Mouse (Mus musculus): Measurements from ENCODE around the gene Cntnap2. TPM values are rescaled to one million over a fixed set of nuclear protein-coding genes. Genes with fewer than 3 reads are reported as not detected.

The Cntnap2 gene
- polyA plus RNA-seq, 1 experiment from 2014 or later, result 5.7 TPM

DNA sequence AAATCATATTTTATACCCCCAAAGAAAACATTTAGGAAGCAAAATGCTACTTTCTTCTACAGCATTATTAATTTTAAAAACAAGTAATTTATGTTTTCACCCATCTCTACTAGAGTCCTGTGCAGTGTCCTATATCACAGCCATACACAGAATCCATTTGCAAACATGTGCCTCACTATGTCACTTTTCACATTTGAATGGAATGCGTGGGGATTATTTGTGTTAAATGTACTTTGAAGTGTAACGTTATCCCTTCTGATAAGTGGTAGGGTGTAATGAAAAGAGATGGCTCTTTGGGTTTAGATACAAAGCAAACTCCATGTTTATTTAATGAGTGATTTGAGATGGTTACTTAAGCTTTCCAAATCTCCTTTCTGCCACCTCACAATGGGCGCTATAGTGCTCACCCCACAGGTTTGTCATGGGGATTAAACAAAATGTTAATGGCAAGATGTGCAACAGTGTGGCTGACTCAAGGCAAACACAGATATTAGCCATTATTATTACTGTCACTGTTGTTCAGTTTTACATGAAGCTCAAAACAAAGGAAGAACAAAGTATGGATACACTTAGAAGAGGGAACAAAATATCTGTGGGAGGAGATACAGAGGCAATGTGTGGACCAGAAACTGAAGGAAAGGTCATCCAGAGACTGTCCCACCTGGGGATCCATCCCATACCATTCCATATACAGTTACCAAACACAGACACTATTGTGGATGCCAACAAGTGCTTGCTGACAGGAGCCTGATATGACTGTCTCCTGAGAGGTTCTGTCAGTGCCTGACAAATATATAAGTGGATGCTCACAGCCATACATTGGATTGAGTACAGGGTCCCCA is 886.2 kb downstream of the Cntnap2 start:
- ATAC-seq (ENCODE audit: insufficient number of reproducible peaks, insufficient read depth, low FRiP score, low TSS enrichment), result no peak
- Histone ChIP-seq H3K27me3 (no peaks in the 10 kb centered on the region), H3K9ac (no peak overlapping the region), H3K4me1 (no peaks in the 10 kb centered on the region), H3K9me3 (no peaks in the 10 kb centered on the region), H3K4me2 (replicated peaks) (no peak overlapping the region), H3K4me3 (no peak overlapping the region), H3K36me3 (no peaks in the 10 kb centered on the region), H3K27ac (no peak overlapping the region)
- WGBS, result 76% methylated on average over 3 of the region's 3 CpGs

DNA sequence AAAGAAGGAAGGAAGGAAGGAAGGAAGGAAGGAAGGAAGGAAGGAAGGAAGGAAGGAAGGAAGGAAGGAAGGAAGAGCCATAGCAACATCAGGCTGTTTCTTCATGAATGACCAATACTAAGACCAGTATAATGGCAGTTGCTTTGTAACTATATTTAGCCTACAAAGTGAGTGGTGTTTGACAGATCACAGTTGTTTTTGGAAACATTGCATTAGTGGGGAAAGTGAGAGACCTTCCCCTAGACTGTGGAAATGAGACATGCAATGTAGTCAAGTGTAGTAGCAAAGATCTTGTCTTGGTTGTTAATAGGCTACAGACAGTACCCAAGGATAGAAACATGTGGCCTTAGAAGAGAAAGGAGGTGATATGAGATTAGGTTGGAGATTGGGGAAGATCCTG is 895.6 kb downstream of the Cntnap2 start:
- Histone ChIP-seq H3K27ac (no peak overlapping the region), H3K9me3 (no peaks in the 10 kb centered on the region), H3K4me1 (no peaks in the 10 kb centered on the region), H3K9ac (no peak overlapping the region), H3K36me3 (no peaks in the 10 kb centered on the region), H3K4me2 (replicated peaks) (no peak overlapping the region), H3K27me3 (no peaks in the 10 kb centered on the region), H3K4me3 (no peak overlapping the region)
- no peak for ATAC-seq (ENCODE audit: insufficient number of reproducible peaks, insufficient read depth, low FRiP score, low TSS enrichment)

DNA sequence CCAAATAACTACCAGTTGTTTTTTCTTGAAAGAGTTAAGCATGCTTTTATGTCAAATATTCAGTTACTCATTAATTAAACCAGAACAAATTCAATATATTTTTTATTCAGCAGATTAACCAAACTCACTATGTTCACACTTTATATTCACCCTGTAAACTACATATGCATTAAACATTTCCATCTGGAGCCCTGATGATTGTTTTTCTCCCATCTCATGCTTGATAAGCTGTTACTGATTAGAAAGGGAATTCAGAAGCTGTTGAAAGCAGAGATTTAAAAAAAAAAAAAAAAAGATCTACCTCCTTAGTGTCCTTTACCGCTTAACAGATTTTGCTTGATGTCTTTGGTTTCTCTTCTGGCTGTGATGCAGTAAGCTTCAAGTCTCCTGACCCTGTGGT is 905.3 kb downstream of the Cntnap2 start:
- no peak overlapping the region for H3K4me2 ChIP-seq (replicated peaks)
- 63% methylated on average over 1 of the region's 1 CpGs for WGBS
- no peaks in the 10 kb centered on the region for H3K9me3 ChIP-seq
- no peak for ATAC-seq (ENCODE audit: insufficient number of reproducible peaks, insufficient read depth, low FRiP score, low TSS enrichment)
- no peaks in the 10 kb centered on the region for H3K27me3 ChIP-seq
- no peaks in the 10 kb centered on the region for H3K4me1 ChIP-seq
- H3K4me3 ChIP-seq, result no peak overlapping the region
- H3K27ac ChIP-seq, result no peak overlapping the region
- no peaks in the 10 kb centered on the region for H3K36me3 ChIP-seq
- no peak overlapping the region for H3K9ac ChIP-seq

DNA sequence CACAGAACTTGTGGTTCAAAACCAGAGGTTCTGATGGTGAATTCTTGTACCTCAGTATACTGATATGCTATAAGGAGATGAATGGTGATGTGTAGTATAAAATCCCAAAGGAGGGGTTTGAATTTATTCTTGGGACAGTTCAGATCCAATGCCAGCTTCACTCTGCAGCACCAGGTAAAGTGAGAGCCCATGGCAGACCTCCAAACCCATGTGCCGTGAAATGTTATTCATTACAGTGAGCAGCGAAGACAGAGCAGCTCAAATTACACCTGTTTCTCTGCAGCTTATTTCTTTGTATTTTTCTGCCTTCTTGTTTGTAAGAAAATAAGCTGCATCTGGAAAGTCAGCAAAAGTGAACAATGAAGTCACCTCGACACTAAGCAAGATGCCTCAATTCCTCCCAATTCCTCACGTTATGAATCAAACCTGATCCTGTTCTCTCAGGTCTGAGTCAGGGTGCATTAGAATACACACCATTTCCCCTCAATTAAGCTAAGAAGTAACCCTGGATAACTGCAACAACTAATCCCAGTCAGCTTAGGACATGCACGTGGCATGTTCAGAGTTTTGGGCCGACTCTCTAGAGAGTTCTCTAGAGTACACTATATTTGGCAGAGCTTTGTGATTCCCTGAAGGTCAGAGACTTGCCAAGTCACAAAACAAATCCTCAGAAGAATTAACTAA is 915.5 kb downstream of the Cntnap2 start:
- no peaks in the 10 kb centered on the region for H3K36me3 ChIP-seq
- no peak overlapping the region for H3K4me2 ChIP-seq (replicated peaks)
- H3K27me3 ChIP-seq, result no peaks in the 10 kb centered on the region
- ATAC-seq (ENCODE audit: insufficient number of reproducible peaks, insufficient read depth, low FRiP score, low TSS enrichment), result peak; percentile 28; the same call in 1 of the 2 replicates
- no peaks in the 10 kb centered on the region for H3K9me3 ChIP-seq
- 35% methylated on average over 6 of the region's 6 CpGs for WGBS
- H3K4me1 ChIP-seq, result peaks cover 3% of the 10 kb centered on the region; the same call in 1 of the 2 replicates
- no peak overlapping the region for H3K4me3 ChIP-seq
- H3K27ac ChIP-seq, result no peak overlapping the region
- H3K9ac ChIP-seq, result no peak overlapping the region

DNA sequence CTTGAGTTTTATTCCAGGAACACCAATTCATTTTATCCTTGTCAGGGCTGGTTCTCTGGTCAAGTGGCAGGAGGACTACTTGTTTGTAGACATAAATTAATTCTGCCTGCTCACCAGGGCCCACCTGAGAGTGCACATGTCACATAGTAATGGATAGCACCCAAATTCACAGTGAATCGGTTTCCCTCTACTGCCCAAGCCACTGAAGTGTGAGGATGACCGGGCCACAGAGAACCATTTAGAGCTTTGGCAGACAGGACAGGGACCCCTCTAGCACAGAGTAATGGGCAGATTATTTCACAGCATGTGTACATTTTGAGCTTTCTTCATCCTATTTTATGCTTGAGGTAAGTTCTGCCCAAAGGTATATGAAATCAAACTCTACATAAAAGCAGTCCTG is 920.0 kb downstream of the Cntnap2 start:
- Histone ChIP-seq H3K4me1 (peaks cover 3% of the 10 kb centered on the region; the same call in 1 of the 2 replicates), H3K36me3 (no peaks in the 10 kb centered on the region), H3K9me3 (no peaks in the 10 kb centered on the region), H3K4me3 (no peak overlapping the region), H3K9ac (no peak overlapping the region), H3K27me3 (no peaks in the 10 kb centered on the region), H3K4me2 (replicated peaks) (no peak overlapping the region), H3K27ac (no peak overlapping the region)
- WGBS, result 90% methylated on average over 2 of the region's 2 CpGs
- no peak for ATAC-seq (ENCODE audit: insufficient number of reproducible peaks, insufficient read depth, low FRiP score, low TSS enrichment)

DNA sequence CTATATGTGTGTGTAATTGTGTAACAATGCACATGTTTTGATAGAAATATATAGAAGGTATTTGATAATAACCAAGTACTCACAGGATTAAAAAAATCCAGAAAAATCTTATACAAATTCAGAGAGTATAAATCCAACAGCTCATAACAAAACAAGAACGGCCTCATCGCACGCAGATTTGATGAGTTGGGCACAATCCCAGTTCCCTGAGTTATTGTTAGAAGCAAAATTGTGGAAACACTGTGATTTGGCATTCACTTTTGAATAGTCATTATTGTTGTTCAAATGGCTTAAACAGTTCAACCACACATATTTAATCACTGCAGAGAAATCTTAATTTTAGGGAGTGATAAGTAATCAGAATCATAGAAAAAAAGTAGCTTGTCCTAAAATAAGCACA is 928.9 kb downstream of the Cntnap2 start:
- Histone ChIP-seq H3K27ac (no peak overlapping the region), H3K9ac (no peak overlapping the region), H3K4me2 (replicated peaks) (no peak overlapping the region), H3K9me3 (no peaks in the 10 kb centered on the region), H3K4me1 (no peaks in the 10 kb centered on the region), H3K36me3 (no peaks in the 10 kb centered on the region), H3K27me3 (no peaks in the 10 kb centered on the region), H3K4me3 (no peak overlapping the region)
- no peak for ATAC-seq (ENCODE audit: insufficient number of reproducible peaks, insufficient read depth, low FRiP score, low TSS enrichment)
- 90% methylated on average over 3 of the region's 3 CpGs for WGBS

DNA sequence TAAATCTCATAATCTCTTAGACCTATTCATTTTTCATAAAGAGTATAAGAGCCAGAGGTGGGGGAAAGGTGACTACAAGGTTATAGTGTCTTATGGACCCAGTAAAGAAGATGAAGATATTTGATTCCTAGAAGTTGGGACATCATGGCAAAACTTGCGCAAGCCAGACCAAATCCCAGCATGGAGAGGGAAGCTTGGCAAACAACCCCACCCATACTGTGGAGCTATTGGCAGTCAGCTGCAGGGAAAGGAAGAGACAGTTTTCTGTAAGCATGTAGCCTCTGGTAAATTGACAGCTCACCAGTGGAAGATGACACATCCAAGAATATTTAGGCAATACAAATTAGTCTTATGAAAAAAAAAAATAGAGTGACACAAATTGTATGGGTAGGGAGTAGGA is 931.9 kb downstream of the Cntnap2 start:
- H3K4me2 ChIP-seq (replicated peaks), result no peak overlapping the region
- no peak for ATAC-seq (ENCODE audit: insufficient number of reproducible peaks, insufficient read depth, low FRiP score, low TSS enrichment)
- 95% methylated on average over 1 of the region's 1 CpGs for WGBS
- no peak overlapping the region for H3K27ac ChIP-seq
- no peaks in the 10 kb centered on the region for H3K27me3 ChIP-seq
- H3K9ac ChIP-seq, result no peak overlapping the region
- no peaks in the 10 kb centered on the region for H3K4me1 ChIP-seq
- H3K9me3 ChIP-seq, result no peaks in the 10 kb centered on the region
- H3K36me3 ChIP-seq, result no peaks in the 10 kb centered on the region
- no peak overlapping the region for H3K4me3 ChIP-seq

DNA sequence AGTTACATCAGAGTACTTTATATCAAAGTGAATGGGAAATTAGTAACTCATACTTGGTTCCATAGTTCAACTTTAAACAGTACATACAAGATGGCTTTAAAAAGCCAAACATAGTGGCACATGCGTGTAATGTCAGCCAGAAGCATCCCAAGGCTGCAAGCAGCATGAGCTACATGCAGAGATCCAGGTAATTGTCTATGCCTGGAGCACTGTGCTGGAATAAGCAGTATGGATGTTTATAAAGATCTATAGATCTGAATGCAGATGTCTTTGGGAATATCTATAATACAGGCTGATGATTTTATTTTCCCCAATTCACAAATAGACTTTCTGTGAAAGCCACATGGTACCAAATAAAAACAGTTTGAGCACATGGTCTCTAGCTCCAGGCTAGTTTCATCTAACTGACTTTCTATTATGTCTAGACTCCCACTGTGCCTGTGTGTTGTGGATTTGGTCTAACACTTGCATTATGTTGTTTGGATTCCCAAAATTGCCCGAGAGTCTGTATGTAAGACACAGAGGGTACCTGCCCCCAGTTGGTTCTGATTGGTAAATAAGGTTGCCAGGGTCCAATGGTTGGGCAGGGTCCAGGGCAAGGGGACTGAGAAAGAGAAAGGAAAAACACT is 963.5 kb downstream of the Cntnap2 start:
- WGBS, result 84% methylated on average over 2 of the region's 2 CpGs
- Histone ChIP-seq H3K4me1 (no peaks in the 10 kb centered on the region), H3K4me2 (replicated peaks) (no peak overlapping the region), H3K4me3 (no peak overlapping the region), H3K36me3 (no peaks in the 10 kb centered on the region), H3K9ac (no peak overlapping the region), H3K9me3 (no peaks in the 10 kb centered on the region), H3K27ac (no peak overlapping the region), H3K27me3 (no peaks in the 10 kb centered on the region)
- no peak for ATAC-seq (ENCODE audit: insufficient number of reproducible peaks, insufficient read depth, low FRiP score, low TSS enrichment)

DNA sequence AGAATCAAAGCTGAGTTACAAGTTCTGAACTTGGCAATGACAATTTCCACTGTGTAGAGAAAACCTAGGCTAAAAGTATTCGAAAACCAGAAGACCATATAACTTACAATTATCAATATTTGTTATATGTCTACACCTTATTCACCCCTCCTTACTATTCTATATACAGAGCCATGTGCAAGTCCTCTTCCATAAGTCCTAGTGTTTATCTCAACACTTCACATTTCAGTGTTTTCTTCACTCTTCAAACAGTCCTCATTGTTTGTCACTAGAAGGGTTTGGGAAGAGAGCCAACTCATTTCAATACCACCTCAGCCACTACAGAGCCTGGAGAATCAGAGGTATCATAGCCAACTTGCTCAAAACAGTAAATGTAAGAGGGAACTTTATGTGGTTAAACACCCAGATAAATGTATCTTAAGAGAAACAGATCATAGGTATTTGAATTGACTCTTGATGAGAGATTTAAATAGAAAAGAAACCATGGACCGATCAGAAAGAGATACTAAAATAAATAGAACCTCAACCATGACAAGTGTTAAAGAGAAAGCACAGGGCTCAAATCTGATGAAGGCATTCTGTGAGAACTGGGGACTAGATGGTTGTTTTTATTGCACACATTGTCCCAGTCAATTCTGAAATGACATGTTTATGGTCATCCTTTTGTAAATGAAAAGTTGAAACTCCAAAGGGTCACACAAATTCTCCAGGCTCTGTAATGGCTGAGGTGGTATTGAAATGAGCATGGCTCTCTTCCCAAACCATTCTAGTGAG is 972.9 kb downstream of the Cntnap2 start:
- Histone ChIP-seq H3K9me3 (no peaks in the 10 kb centered on the region), H3K4me1 (no peaks in the 10 kb centered on the region), H3K27ac (no peak overlapping the region), H3K4me3 (no peak overlapping the region), H3K36me3 (no peaks in the 10 kb centered on the region), H3K9ac (no peak overlapping the region), H3K27me3 (no peaks in the 10 kb centered on the region), H3K4me2 (replicated peaks) (no peak overlapping the region)
- ATAC-seq (ENCODE audit: insufficient number of reproducible peaks, insufficient read depth, low FRiP score, low TSS enrichment), result no peak
- 78% methylated on average over 2 of the region's 2 CpGs for WGBS

DNA sequence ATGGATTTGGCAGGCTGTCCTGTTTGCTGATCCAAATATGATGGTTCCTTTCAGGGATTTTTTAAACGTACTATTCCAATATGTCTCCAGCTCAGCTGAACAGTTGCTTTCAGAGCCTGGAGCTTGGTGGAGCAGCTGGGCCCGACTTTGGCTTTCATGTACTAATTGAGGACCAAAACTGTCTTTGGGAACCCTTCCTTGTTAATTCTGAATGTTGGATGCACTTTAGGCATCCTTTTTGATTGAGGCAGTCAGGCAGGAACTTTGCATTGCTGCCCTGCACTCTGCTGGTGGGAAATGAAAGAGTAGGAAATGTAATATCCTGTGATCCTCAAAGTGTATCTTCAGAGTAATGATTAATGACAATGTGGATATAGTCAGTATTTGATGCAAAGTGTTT is 974.0 kb downstream of the Cntnap2 start:
- Histone ChIP-seq H3K9ac (no peak overlapping the region), H3K36me3 (no peaks in the 10 kb centered on the region), H3K9me3 (no peaks in the 10 kb centered on the region), H3K4me2 (replicated peaks) (no peak overlapping the region), H3K4me3 (no peak overlapping the region), H3K4me1 (no peaks in the 10 kb centered on the region), H3K27me3 (no peaks in the 10 kb centered on the region), H3K27ac (no peak overlapping the region)
- 71% methylated on average over 2 of the region's 2 CpGs for WGBS
- ATAC-seq (ENCODE audit: insufficient number of reproducible peaks, insufficient read depth, low FRiP score, low TSS enrichment), result no peak

DNA sequence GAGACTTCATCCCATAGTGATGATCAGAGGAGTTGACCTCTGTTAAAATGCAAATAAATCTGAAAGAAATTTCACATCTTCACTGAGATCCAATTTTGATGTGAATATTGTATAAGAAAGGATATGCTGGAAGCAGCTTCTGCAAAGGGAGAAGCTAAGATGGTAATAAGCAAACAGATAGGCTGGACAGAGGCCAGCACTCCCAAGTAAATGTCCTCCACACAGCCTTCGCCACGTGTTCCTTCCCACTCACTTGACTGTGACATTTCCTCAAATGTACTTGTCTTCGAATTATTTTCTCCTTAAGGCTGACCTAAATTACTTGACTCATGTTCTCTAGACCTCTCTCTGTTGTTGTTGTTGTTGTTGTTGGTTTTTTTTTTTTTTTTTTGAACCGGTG is 981.5 kb downstream of the Cntnap2 start:
- H3K4me2 ChIP-seq (replicated peaks), result no peak overlapping the region
- WGBS, result 83% methylated on average over 4 of the region's 4 CpGs
- H3K9me3 ChIP-seq, result no peaks in the 10 kb centered on the region
- H3K27ac ChIP-seq, result no peak overlapping the region
- no peaks in the 10 kb centered on the region for H3K36me3 ChIP-seq
- H3K4me3 ChIP-seq, result no peak overlapping the region
- no peak overlapping the region for H3K9ac ChIP-seq
- no peaks in the 10 kb centered on the region for H3K27me3 ChIP-seq
- H3K4me1 ChIP-seq, result no peaks in the 10 kb centered on the region
- ATAC-seq (ENCODE audit: insufficient number of reproducible peaks, insufficient read depth, low FRiP score, low TSS enrichment), result no peak

Measured in embryonic facial prominence, embryonic 12.5 days (tissue).